Mouse (Mus musculus) liver, postnatal 0 days (tissue): ENCODE data around the gene Fanca.

Source experiments
- CTCF ChIP-seq: sonication (generic); IDR thresholded peaks from 2 replicates; pipeline ENCODE4 v1.5.1; 2016; ENCODE audit warnings: antibody characterized with exemption, low read depth
- EP300 ChIP-seq: IDR thresholded peaks from 2 replicates; pipeline ENCODE4 v1.6.1; 2016; ENCODE audit warnings: antibody characterized with exemption, low read depth, mild to moderate bottlenecking

- no peak for TF ChIP-seq EP300
- no peak for TF ChIP-seq CTCF
Measured at GRCm38 (mm10) chr8:123291716-123292115, 26.7 kb downstream of the Fanca start.
